Mouse (Mus musculus) liver, embryonic 14.5 days (tissue): ENCODE measurements around the gene Rplp1.

Source experiments
- CTCF ChIP-seq: IDR thresholded peaks from 2 replicates; pipeline ENCODE4 v1.5.1; 2016; ENCODE audit warnings: antibody characterized with exemption, low read depth, control low read depth
- EP300 ChIP-seq: IDR thresholded peaks from 2 replicates; pipeline ENCODE4 v1.6.1; 2016; ENCODE audit warnings: antibody characterized with exemption, low read depth

GRCm38 (mm10) chr9:61908832-61909407 lies 5.4 kb downstream of the Rplp1 start:
- no peak for TF ChIP-seq CTCF
- no peak for TF ChIP-seq EP300
